In genomic region chr10:105571019-105571418, GRCm38 (mm10) we compare ENCODE assay signal across 13 mouse cellular contexts. TPM values are rescaled to one million over a fixed set of nuclear protein-coding genes. Genes with fewer than 3 reads are reported as not detected.
A peak's percentile ranks its signal among the peaks of the same experiment; 100 is the strongest.
DNase-seq lines count a peak whose midpoint lies in the region; ATAC-seq lines count a peak whose summit lies in the region.
"Had no signal": no experiment of that assay in that cellular context is flagged by ENCODE, and none has a peak within 500 bp of the region (broad histone marks: within the 10 kb centered on the region; RNA-seq: fewer than 3 reads in every experiment).

No protein-coding gene starts in this region.

- H3K9me3 ChIP-seq in forebrain, embryonic 12.5 days: no peaks in the 10 kb centered on the region
- no peaks in the 10 kb centered on the region for H3K9me3 ChIP-seq in forebrain, embryonic 15.5 days
- H3K9me3 ChIP-seq in lung, embryonic 15.5 days: no peaks in the 10 kb centered on the region
- H3K9me3 ChIP-seq in limb, embryonic 13.5 days: no peaks in the 10 kb centered on the region
- no peaks in the 10 kb centered on the region for H3K9me3 ChIP-seq in neural tube, embryonic 15.5 days (replicated peaks)
- H3K9me3 ChIP-seq: heart, embryonic 10.5 days; megakaryocyte, embryonic 14.5 days had no signal

- peaks cover 19% of the 10 kb centered on the region for H3K27me3 ChIP-seq in forebrain, embryonic 12.5 days
- no peaks in the 10 kb centered on the region for H3K27me3 ChIP-seq in forebrain, embryonic 15.5 days
- no peaks in the 10 kb centered on the region for H3K27me3 ChIP-seq in lung, embryonic 15.5 days
- H3K27me3 ChIP-seq in limb, embryonic 13.5 days: 0 out of 2 replicates have a peak, but pooled peaks cover 5% of the 10 kb centered on the region
- no peaks in the 10 kb centered on the region for H3K27me3 ChIP-seq in neural tube, embryonic 15.5 days (replicated peaks)

- 78% methylated on average over 8 of the region's 8 CpGs for WGBS in forebrain, embryonic 12.5 days
- 73% methylated on average over 8 of the region's 8 CpGs for WGBS in forebrain, embryonic 15.5 days
- 80% methylated on average over 8 of the region's 8 CpGs for WGBS in lung, embryonic 15.5 days
- 80% methylated on average over 8 of the region's 8 CpGs for WGBS in limb, embryonic 13.5 days
- WGBS in neural tube, embryonic 15.5 days: 68% methylated on average over 8 of the region's 8 CpGs

- no peak overlapping the region for H3K4me3 ChIP-seq in forebrain, embryonic 12.5 days (replicated peaks)
- H3K4me3 ChIP-seq in forebrain, embryonic 15.5 days: no peak overlapping the region
- no peak overlapping the region for H3K4me3 ChIP-seq in lung, embryonic 15.5 days
- peak overlapping the region; percentile 86 for H3K4me3 ChIP-seq in limb, embryonic 13.5 days
- peak overlapping the region; percentile 9 for H3K4me3 ChIP-seq in neural tube, embryonic 15.5 days (replicated peaks)
- H3K4me3 ChIP-seq: megakaryocyte, embryonic 14.5 days had no signal

- H3K4me1 ChIP-seq in forebrain, embryonic 12.5 days: peaks cover 14% of the 10 kb centered on the region
- H3K4me1 ChIP-seq in forebrain, embryonic 15.5 days: peaks cover 15% of the 10 kb centered on the region
- peaks cover 8% of the 10 kb centered on the region; the same call in 1 of the 2 replicates for H3K4me1 ChIP-seq in lung, embryonic 15.5 days
- peaks cover 29% of the 10 kb centered on the region for H3K4me1 ChIP-seq in limb, embryonic 13.5 days
- H3K4me1 ChIP-seq in neural tube, embryonic 15.5 days: peaks cover 29% of the 10 kb centered on the region

- no peaks in the 10 kb centered on the region for H3K36me3 ChIP-seq in forebrain, embryonic 12.5 days (replicated peaks)
- H3K36me3 ChIP-seq in forebrain, embryonic 15.5 days: no peaks in the 10 kb centered on the region
- no peaks in the 10 kb centered on the region for H3K36me3 ChIP-seq in lung, embryonic 15.5 days
- peaks cover 16% of the 10 kb centered on the region for H3K36me3 ChIP-seq in limb, embryonic 13.5 days
- H3K36me3 ChIP-seq in neural tube, embryonic 15.5 days: no peaks in the 10 kb centered on the region
- H3K36me3 ChIP-seq: heart, embryonic 10.5 days had no signal

- no peak overlapping the region for H3K9ac ChIP-seq in forebrain, embryonic 12.5 days
- no peak overlapping the region for H3K9ac ChIP-seq in forebrain, embryonic 15.5 days (replicated peaks)
- no peak overlapping the region for H3K9ac ChIP-seq in lung, embryonic 15.5 days
- no peak overlapping the region for H3K9ac ChIP-seq in limb, embryonic 13.5 days
- no peak overlapping the region for H3K9ac ChIP-seq in neural tube, embryonic 15.5 days (replicated peaks)

- no peak overlapping the region for H3K27ac ChIP-seq in forebrain, embryonic 12.5 days
- no peak overlapping the region for H3K27ac ChIP-seq in forebrain, embryonic 15.5 days (replicated peaks)
- H3K27ac ChIP-seq in lung, embryonic 15.5 days: no peak overlapping the region
- H3K27ac ChIP-seq in limb, embryonic 13.5 days: no peak overlapping the region
- no peak overlapping the region for H3K27ac ChIP-seq in neural tube, embryonic 15.5 days (replicated peaks)
- H3K27ac ChIP-seq: heart, embryonic 10.5 days; kidney, postnatal 0 days had no signal

- no peak for ATAC-seq in forebrain, embryonic 12.5 days (ENCODE audit: low FRiP score)
- ATAC-seq in forebrain, embryonic 15.5 days (replicated peaks): no peak
- no peak for ATAC-seq in lung, embryonic 15.5 days (ENCODE audit: borderline replicate concordance, extremely low read depth, low FRiP score, low TSS enrichment)
- no peak for ATAC-seq in limb, embryonic 13.5 days (ENCODE audit: low FRiP score, low read depth)
- ATAC-seq in neural tube, embryonic 15.5 days (ENCODE audit: low FRiP score): no peak

- H3K4me2 ChIP-seq in forebrain, embryonic 12.5 days: 0 out of 2 replicates have a peak overlapping the region, but pooled peaks have one; percentile 6
- H3K4me2 ChIP-seq in forebrain, embryonic 15.5 days (replicated peaks): no peak overlapping the region; the same call in 1 of the 2 replicates
- peak overlapping the region; percentile 13; the same call in 1 of the 2 replicates for H3K4me2 ChIP-seq in lung, embryonic 15.5 days
- H3K4me2 ChIP-seq in limb, embryonic 13.5 days (replicated peaks): peak overlapping the region; percentile 88
- H3K4me2 ChIP-seq in neural tube, embryonic 15.5 days: peak overlapping the region; percentile 84

- DNase-seq in lung, postnatal 10 days: no peak
- DNase-seq in testis, postnatal 10 days (ENCODE audit: low spot score): no peak
- no peak for DNase-seq in adrenal gland, postnatal 36 days
- DNase-seq: spleen, adult 18-20 months; thymus, postnatal 14 days had no signal

RNA-seq across cellular contexts. Expression of gene Tmtc2, which starts 3.2 kb away (rescaled TPM):
- polyA plus RNA-seq in forebrain, embryonic 12.5 days (2016; fragmentation: Nextera tagmentation; extraction: Ambion mirVana): 9.6 and 10.3 TPM in 2 replicates
- polyA plus RNA-seq in forebrain, embryonic 15.5 days (2015; fragmentation: Nextera tagmentation; extraction: Ambion mirVana): 7.4 and 7.5 TPM in 2 replicates
- 8.4 and 9.7 TPM in 2 replicates for polyA plus RNA-seq in lung, embryonic 15.5 days (2015; fragmentation: Nextera tagmentation; extraction: Ambion mirVana)
- polyA plus RNA-seq in limb, embryonic 13.5 days (2015; fragmentation: Nextera tagmentation; extraction: Ambion mirVana): 23.3 and 24.2 TPM in 2 replicates
- polyA plus RNA-seq in neural tube, embryonic 15.5 days (2015; fragmentation: Nextera tagmentation; extraction: Ambion mirVana): 7.3 and 7.8 TPM in 2 replicates
- total RNA-seq in adrenal gland, postnatal 36 days (2021): 1 to 10 TPM; 5.4 to 7.2 TPM

Comparison
In these comparisons a context has a peak if more than half of its experiments do, and no peak if none do; other contexts are left out.
1. H3K4me3 ChIP-seq: peak in limb, embryonic 13.5 days (single experiment) and neural tube, embryonic 15.5 days (single experiment); none in forebrain, embryonic 12.5 days (single experiment), forebrain, embryonic 15.5 days (single experiment) and lung, embryonic 15.5 days (single experiment).